Mouse (Mus musculus) adrenal gland, adult 8-10 months (tissue): Measurements from ENCODE around the gene Ugdh. TPM values are rescaled to one million over a fixed set of nuclear protein-coding genes. Genes with fewer than 3 reads are reported as not detected.
"Not testable (repeated sequence)": the region's sequence is repeated elsewhere in the genome, so short reads cannot be mapped to it uniquely, and the experiment has no call there.

ENCODE experiments used
- DNase-seq: peaks from one replicate; pipeline ENCODE4 v3.0.0; 2022
- total RNA-seq, 4 experiments: library from RNA; stranded (reverse); gene quantifications; 2 replicates each; pipeline ENCODE4 v1.2.4; 2022

Ugdh gene
- total RNA-seq: 10 to 100 TPM; 68.1 to 84.6 (median 74.7) TPM

DNA sequence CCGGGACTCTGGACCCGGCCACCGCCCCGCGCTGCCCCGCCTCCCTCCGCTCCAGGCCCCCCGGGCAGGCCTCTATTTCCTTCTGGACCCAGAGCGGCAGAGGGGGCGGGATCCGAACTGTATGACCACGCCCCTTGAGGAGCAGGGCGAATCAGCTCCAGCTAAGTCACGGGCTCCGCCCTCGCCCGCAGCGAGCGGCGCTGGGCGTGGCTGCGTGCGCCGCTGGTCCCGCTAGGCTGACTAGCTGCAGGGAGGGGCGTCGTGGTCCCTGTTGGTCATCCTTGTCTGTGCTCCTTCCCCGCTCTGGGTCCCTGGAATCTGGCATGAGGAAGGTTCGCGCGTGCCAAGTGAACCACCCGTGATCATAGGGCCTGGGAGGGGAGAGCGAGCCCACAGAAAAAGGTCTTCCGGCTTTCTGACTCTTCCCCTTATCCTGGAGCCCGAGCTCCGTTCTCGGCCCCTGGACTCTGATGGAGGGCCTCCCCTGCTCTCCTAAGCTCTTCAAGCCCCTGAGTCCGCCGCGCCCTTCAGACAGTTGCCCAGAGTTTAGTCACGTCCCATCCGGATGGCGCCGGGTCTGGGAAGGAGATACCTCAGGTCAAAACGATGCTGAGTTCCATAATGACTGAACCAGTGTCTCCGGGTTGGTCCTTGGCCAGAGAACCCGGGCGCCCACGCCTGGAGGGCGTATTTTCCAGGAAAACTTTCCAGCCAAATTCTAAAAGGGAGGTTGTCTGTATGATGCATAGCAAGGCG is at the start of gene Ugdh:
Gene Ugdh (minus strand): TSS at position 144 of the 756 bp plus-strand sequence.
- DNase-seq: peak; percentile 96

DNA sequence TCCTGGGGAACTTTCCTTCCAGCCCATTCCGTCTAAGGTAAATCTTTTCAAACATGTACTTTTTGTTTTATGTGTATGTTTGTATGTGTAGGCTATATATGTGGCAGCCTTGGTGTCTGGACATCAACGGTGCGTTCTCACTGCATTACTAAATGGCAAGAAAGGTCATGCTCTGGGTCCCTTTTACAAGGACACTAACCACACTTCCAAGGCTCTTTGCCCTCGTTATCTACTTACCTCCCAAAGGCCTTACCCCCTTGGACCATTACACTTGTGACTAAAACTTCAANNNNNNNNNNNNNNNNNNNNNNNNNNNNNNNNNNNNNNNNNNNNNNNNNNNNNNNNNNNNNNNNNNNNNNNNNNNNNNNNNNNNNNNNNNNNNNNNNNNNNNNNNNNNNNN is 47.2 kb upstream of the Ugdh start:
- no peak for DNase-seq

DNA sequence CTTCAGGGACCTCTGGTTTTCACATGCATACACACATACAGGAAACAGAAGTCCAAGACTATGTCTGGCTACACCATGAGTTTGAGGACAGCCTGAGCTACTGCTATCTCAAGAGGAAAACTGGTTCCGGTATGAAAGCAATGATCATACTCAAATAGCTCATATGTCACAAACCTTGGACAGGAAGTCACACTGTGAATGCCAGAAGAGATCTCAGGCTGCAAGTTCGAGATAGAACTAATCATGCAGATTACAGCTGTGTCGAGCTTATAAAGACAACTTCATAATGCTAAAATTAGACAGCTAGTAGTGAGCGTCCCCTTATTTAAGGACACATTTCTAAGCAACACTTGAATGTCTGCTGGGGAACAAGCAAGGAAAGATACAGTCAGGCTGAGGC is 44.8 kb upstream of the Ugdh start:
- DNase-seq: no peak

DNA sequence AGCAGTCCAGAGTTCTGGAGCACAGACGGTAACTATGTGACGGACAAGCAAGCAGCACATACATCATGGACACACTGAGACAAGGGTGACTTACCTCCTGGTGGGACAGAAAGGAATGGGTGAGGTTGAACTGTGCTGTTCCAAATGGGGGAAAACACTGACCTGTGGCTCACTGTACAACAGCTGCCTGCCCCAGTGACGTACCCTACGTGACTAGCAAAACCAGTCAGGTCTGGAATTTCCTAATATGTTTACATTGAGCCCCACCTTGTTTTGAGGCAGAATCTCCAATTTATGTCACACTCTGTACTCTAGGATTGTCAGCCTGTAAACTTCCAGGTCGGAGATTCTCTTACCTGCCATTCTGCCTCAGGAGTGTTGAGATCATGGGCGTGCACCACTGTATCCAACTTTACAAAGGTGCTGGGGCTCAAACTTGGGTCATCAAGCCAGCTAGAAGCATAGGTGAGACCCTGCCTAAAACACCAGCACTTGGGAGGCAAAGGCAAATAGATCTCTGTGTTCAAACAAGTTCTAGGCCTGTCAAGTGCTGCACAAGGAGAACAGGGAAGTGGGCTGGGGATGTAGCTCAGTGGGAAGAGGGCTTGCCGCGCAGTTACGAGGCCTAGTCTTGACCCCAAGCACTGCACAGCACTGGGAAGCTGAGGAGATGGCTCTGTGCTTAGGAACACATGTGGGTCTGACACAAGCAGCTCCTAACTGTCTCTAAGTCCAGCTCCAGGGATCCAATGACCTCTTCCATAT is 44.1 kb upstream of the Ugdh start:
- no peak for DNase-seq

GRCm38 (mm10) chr5:65478224-65478623 is 42.5 kb upstream of the Ugdh start:
- DNase-seq: no peak

DNA sequence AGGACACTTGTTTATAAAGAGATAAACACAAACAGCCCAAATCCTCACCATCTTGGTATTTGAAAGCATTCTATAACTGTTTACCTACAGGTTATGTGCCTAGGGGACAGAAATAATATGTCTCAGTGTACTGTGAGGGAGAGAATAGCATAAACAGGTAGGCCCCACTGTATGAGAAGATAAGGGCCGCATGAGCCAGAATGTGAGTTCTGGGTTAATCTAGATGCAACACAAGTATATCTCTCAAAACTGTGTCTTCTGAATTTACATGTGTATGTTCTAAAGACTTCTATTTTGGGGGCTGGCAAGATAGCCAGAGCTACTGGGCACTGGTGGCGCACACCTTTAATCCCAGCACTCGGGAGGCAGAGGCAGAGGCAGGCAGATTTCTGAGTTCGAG is 41.0 kb upstream of the Ugdh start:
- DNase-seq: not testable (repeated sequence)

DNA sequence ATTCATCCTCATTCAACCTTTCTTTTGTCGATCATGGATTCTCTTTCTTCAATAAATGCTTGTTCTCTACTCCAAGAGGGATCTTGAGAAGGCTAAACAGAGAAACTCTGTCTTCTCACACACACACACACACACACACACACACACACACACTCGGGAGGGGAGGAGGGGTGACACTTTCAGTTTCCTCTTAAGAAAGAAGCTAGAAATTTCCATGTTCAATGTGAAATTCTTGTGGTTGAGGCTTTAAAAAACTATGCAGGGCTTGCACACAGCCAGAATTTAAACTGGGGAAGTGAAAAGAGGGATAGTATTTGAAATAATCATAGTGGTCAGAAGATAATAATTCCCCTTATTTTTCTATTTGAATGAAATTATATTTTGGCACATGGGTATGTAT is 40.1 kb upstream of the Ugdh start:
- no peak for DNase-seq

- DNase-seq: no peak
These were observed 34.0 kb upstream of the Ugdh start for GRCm38 (mm10) chr5:65469766-65470165.

GRCm38 (mm10) chr5:65466911-65467310 is 31.2 kb upstream of the Ugdh start:
- no peak for DNase-seq

DNA sequence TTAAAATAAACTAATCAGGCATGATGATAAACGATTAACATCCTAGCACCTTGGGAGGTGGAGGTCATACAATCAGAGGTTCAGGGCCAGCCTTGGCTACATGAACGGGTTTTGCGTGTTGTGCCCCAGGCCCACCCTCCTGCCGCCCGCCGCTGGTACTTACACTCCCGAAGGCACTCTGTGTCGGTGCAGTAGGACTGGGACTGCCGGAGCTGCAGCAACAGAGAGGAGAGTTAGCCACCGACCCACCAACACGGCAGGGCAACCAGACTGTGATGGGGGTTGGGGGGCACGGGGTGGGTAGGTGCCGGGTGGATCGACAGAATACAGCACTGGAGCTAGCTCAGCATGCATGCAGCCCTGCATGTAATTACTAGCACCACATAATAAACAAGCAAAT is 24.6 kb upstream of the Ugdh start:
- no peak for DNase-seq

- DNase-seq: no peak
These were observed 23.7 kb upstream of the Ugdh start for GRCm38 (mm10) chr5:65459454-65459853.

GRCm38 (mm10) chr5:65457846-65458245 is 22.1 kb upstream of the Ugdh start:
- DNase-seq: no peak

GRCm38 (mm10) chr5:65457086-65457827 is 21.5 kb upstream of the Ugdh start:
- DNase-seq: no peak

DNA sequence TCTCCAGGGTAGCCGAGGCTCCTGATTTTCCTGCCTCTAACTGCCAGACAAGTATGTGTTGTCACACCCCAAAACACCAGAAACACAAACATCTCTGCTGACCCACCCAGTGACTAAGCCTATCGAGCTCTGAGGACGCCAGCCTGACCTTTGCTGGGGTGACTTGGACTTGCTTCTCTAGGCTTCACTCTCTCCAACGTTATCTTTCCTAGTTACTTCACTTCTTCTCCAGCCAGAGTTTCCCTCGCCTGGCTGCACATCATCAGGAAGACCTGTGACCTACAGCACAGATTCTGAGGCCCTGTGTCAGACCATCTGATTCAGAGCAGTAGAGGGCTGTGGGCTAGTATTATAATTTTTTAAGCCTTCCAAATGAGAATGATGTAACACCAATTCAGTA is 19.0 kb upstream of the Ugdh start:
- no peak for DNase-seq

- no peak for DNase-seq
These were observed 13.2 kb upstream of the Ugdh start for GRCm38 (mm10) chr5:65448941-65449340.

DNA sequence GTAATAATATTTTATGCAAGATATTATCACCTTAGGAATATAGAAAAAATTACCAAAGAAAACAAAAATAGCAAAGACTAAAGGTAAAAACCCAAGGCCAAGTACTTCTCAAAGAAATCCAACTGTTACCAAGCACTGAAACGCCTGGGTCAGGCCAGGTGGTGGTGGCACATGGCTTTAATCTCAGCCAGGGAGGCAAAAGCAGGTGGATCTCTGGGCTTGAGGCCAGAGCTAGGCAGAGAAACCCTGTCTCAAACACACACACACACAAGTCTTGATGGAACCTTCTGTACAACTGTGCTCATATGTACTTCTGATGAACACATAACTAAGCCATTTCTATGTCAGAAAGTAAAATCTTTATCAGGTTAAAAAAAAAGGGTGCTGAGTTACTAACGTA is 12.1 kb upstream of the Ugdh start:
- no peak for DNase-seq

GRCm38 (mm10) chr5:65446756-65447155 is 11.0 kb upstream of the Ugdh start:
- no peak for DNase-seq

DNA sequence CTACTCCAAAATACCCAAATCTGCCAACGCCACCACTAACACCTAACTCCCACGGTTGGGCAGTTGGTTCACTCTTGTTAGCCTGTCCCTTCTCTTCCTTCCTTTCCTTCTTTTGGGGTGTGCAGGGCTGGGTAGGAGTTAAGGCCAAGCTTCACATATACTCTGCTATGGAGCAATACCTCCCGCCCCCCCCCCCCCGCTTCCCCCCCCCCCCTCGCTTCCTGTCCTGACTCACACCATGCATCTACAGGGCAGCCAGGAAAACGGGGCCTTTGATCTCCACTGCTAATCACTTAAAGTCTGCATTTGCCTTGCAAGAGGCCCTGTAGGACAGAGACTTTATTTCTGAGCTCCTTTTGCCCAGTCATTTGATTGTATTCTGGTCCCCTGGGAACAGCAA is 9.2 kb upstream of the Ugdh start:
- no peak for DNase-seq

DNA sequence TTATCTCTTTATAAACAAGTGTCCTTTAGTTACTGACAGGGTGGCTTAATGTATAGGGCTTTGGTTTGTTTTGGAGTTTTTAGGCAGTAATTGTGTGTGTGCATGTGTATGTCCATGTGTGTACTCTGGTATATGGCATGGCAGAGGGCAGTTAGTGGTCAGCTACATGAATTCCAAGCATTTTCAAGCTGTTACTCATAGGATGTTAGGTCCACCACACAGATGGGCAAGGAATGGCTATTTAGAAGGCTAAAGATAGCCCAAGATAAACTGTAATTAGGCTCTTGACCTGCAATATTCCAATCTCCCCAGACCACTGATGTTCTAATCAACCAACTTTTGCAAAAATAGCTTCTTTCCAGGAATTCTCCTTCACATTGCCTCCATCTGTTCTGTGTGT is 2.3 kb upstream of the Ugdh start:
- DNase-seq: no peak

DNA sequence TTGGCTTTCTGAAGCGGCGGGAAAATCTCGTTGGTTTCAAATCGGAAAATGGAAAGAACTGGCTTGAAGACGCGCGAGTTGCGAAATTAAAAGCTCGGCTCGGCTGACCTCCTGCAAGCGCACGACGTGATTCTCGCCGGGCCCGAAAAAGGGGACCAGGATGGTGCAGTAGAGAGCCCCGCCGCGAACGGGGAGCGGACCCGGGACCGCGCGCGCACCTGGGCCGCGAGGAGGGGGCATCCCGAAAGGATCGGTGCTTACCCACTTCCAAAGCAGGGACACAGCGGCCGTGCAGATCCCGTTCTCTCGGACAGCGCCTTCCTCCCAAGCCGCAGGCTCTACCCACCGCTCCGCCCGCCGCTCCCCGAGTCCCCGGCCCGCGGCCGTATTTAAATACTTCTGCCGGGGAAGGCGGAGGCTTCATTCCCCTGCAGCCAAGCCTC is 365 bp downstream of the Ugdh start:
- DNase-seq: no peak

GRCm38 (mm10) chr5:65434471-65435362 is 1.0 kb downstream of the Ugdh start:
- DNase-seq: no peak

- no peak for DNase-seq
These were observed 6.3 kb downstream of the Ugdh start for GRCm38 (mm10) chr5:65429441-65429840.
